10 mouse cellular contexts compared by ENCODE assay signal in the genomic region with DNA sequence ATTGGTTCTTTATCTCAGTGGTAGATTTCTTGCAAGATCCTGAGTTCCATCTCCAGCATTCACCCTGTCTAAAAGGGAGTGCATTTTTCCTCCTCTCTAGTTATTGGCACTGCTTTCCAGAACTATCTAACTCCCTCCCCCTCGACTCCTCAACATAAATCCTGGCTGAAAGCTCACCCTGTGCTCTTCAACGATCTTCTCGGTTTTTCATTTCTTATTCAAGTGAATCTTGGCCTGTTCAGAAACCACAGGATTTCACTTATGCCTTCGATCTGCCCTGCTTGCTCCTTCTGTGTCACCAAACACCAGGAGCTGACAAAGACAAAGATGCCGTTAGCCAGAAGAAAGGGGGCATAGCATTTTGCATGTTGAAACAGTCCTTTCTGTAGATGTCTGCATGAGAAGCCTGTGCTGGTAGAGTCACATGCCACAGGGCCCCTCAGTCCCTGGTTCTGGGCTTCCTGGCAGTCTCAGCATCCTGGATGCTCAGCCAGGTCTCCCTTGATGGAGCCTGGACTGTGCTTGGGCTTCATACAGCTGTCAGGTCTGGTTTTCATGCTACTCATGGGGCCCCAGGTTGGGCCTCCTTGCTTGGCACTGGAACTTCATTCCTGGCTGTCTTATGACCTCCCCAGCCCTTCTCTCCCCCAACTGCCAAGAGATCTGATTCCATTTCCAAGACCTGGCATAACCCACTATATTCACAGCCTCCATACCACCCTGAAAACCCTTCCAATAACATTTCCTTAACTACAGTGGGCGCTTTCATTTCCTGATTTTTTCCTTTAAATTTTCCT. TPM values are rescaled to one million over a fixed set of nuclear protein-coding genes. Genes with fewer than 3 reads are reported as not detected.
DNase-seq lines count a peak whose midpoint lies in the region; ATAC-seq and TF ChIP-seq lines count a peak whose summit lies in the region.
"Had no signal": no experiment of that assay in that cellular context is flagged by ENCODE, and none has a peak within 500 bp of the region (broad histone marks: within the 10 kb centered on the region; RNA-seq: fewer than 3 reads in every experiment).

No protein-coding gene starts in this region.

- TF ChIP-seq CTCF in stomach, postnatal 0 days (IDR thresholded peaks at IDR 0.05; ENCODE audit: low read depth) = no peak

- no peak overlapping the region for H3K4me3 ChIP-seq in midbrain, embryonic 10.5 days
- no peak overlapping the region for H3K4me3 ChIP-seq in midbrain, embryonic 11.5 days (ENCODE audit: low read depth, low read length)
- peak overlapping the region; percentile 40; the same call in 1 of the 2 replicates for H3K4me3 ChIP-seq in limb, embryonic 10.5 days
- H3K4me3 ChIP-seq in stomach, postnatal 0 days (ENCODE audit: low read depth, low read length) = no peak overlapping the region

- ATAC-seq in midbrain, embryonic 11.5 days (ENCODE audit: low FRiP score) = no peak
- no peak for ATAC-seq in stomach, postnatal 0 days (ENCODE audit: low FRiP score, low TSS enrichment)

- no peak overlapping the region for H3K4me2 ChIP-seq in midbrain, embryonic 11.5 days
- no peak overlapping the region; the same call in 1 of the 2 replicates for H3K4me2 ChIP-seq in stomach, postnatal 0 days (replicated peaks; ENCODE audit: low read depth)

- intact Hi-C loops in heart, postnatal 36 days (cut with DNase I) = loop anchor here (2.0 to 5.0 kb wide), 3 partner anchors 62 to 253 kb away; no protein-coding TSS in a partner anchor

- H3K9ac ChIP-seq in midbrain, embryonic 11.5 days (ENCODE audit: low read length) = no peak overlapping the region
- H3K9ac ChIP-seq in stomach, postnatal 0 days (ENCODE audit: low read length) = no peak overlapping the region; the same call in 1 of the 2 replicates
- H3K9ac ChIP-seq: liver, postnatal 0 days had no signal

- 79% methylated on average over 6 of the region's 6 CpGs for WGBS in midbrain, embryonic 10.5 days
- 81% methylated on average over 6 of the region's 6 CpGs for WGBS in midbrain, embryonic 11.5 days
- 80% methylated on average over 6 of the region's 6 CpGs for WGBS in limb, embryonic 10.5 days
- WGBS in stomach, postnatal 0 days = 53% methylated on average over 6 of the region's 6 CpGs

- TF ChIP-seq EP300 in stomach, postnatal 0 days (optimal IDR thresholded peaks at IDR 0.05) = no peak

- peak; percentile 93 for DNase-seq in heart, adult 11 months
- DNase-seq in heart, postnatal 36 days = no peak
- DNase-seq in midbrain, embryonic 10.5 days (ENCODE audit: low spot score) = peak; percentile 16
- no peak for DNase-seq in midbrain, embryonic 11.5 days (ENCODE audit: low spot score, missing footprints)
- DNase-seq in limb, embryonic 10.5 days (ENCODE audit: low spot score) = no peak
- no peak for DNase-seq in stomach, postnatal 0 days (ENCODE audit: low spot score)
- no peak for DNase-seq in right cerebral cortex, postnatal 14 days
- no peak for DNase-seq in frontal cortex, postnatal 10 days (ENCODE audit: low spot score in 2 of 2)

- peaks cover 22% of the 10 kb centered on the region for H3K4me1 ChIP-seq in midbrain, embryonic 10.5 days
- no peaks in the 10 kb centered on the region for H3K4me1 ChIP-seq in midbrain, embryonic 11.5 days (ENCODE audit: control insufficient read depth, insufficient read depth, low read length)
- peaks cover 23% of the 10 kb centered on the region for H3K4me1 ChIP-seq in limb, embryonic 10.5 days
- H3K4me1 ChIP-seq in stomach, postnatal 0 days (replicated peaks; ENCODE audit: control insufficient read depth, insufficient read depth) = no peaks in the 10 kb centered on the region

- no peaks in the 10 kb centered on the region for H3K36me3 ChIP-seq in midbrain, embryonic 10.5 days
- H3K36me3 ChIP-seq in midbrain, embryonic 11.5 days (ENCODE audit: control insufficient read depth, insufficient read depth, low read length) = no peaks in the 10 kb centered on the region
- no peaks in the 10 kb centered on the region for H3K36me3 ChIP-seq in limb, embryonic 10.5 days
- H3K36me3 ChIP-seq in stomach, postnatal 0 days (ENCODE audit: control insufficient read depth, insufficient read depth, low read length) = no peaks in the 10 kb centered on the region

- no peak overlapping the region for H3K27ac ChIP-seq in midbrain, embryonic 10.5 days (replicated peaks)
- no peak overlapping the region for H3K27ac ChIP-seq in midbrain, embryonic 11.5 days (ENCODE audit: low read depth, low read length)
- peak overlapping the region; percentile 85; the same call in 1 of the 2 replicates for H3K27ac ChIP-seq in limb, embryonic 10.5 days
- H3K27ac ChIP-seq in stomach, postnatal 0 days (replicated peaks) = peak overlapping the region; percentile 69; the same call in 1 of the 2 replicates

- no peaks in the 10 kb centered on the region; the same call in 1 of the 2 replicates for H3K9me3 ChIP-seq in midbrain, embryonic 10.5 days (replicated peaks)
- H3K9me3 ChIP-seq in midbrain, embryonic 11.5 days (ENCODE audit: control insufficient read depth, low read length) = no peaks in the 10 kb centered on the region
- H3K9me3 ChIP-seq in limb, embryonic 10.5 days (replicated peaks) = no peaks in the 10 kb centered on the region
- H3K9me3 ChIP-seq in stomach, postnatal 0 days (ENCODE audit: control insufficient read depth, low read length) = no peaks in the 10 kb centered on the region

- no peaks in the 10 kb centered on the region for H3K27me3 ChIP-seq in midbrain, embryonic 10.5 days (ENCODE audit: low read depth, poor library complexity, severe bottlenecking)
- H3K27me3 ChIP-seq in midbrain, embryonic 11.5 days (ENCODE audit: control insufficient read depth, insufficient read depth, low read length) = no peaks in the 10 kb centered on the region
- no peaks in the 10 kb centered on the region for H3K27me3 ChIP-seq in limb, embryonic 10.5 days (ENCODE audit: low read depth, poor library complexity, severe bottlenecking)
- no peaks in the 10 kb centered on the region for H3K27me3 ChIP-seq in stomach, postnatal 0 days (ENCODE audit: control insufficient read depth, insufficient read depth, low read length)

RNA-seq across cellular contexts. Expression of a gene that starts 30.8 kb away (rescaled TPM):
- not detected for total RNA-seq in heart, postnatal 36 days (2021)
- polyA plus RNA-seq in midbrain, embryonic 10.5 days (2016; fragmentation: Nextera tagmentation; extraction: Ambion mirVana) = not detected in 2 replicates
- 0.32 TPM in 1 of 2 replicates, not detected in the other for polyA plus RNA-seq in midbrain, embryonic 11.5 days (2014; fragmentation: Nextera tagmentation; extraction: Ambion mirVana)
- polyA plus RNA-seq in limb, embryonic 10.5 days (2016; fragmentation: Nextera tagmentation; extraction: Ambion mirVana) = not detected in 2 replicates
- polyA plus RNA-seq in stomach, postnatal 0 days (2015; fragmentation: Nextera tagmentation; extraction: Ambion mirVana) = 0.15 TPM in 1 of 2 replicates, not detected in the other
- total RNA-seq: layer of hippocampus, adult 2 months had no signal
- polyA plus RNA-seq: liver, postnatal 0 days had no signal

RNA-seq across cellular contexts. Expression of a gene that starts 40.9 kb away (rescaled TPM):
- total RNA-seq in heart, postnatal 36 days (2021) = 10 to 100 TPM; 18.6 to 18.8 TPM
- polyA plus RNA-seq in midbrain, embryonic 10.5 days (2016; fragmentation: Nextera tagmentation; extraction: Ambion mirVana) = 43.1 and 48.3 TPM in 2 replicates
- polyA plus RNA-seq in midbrain, embryonic 11.5 days (2014; fragmentation: Nextera tagmentation; extraction: Ambion mirVana) = 44.4 and 48.7 TPM in 2 replicates
- 37.9 and 43.4 TPM in 2 replicates for polyA plus RNA-seq in limb, embryonic 10.5 days (2016; fragmentation: Nextera tagmentation; extraction: Ambion mirVana)
- 67.2 and 71.1 TPM in 2 replicates for polyA plus RNA-seq in stomach, postnatal 0 days (2015; fragmentation: Nextera tagmentation; extraction: Ambion mirVana)

Comparison
In these comparisons a context has a peak if more than half of its experiments do, and no peak if none do; other contexts are left out.
1. DNase-seq: peak in heart, adult 11 months (single experiment) and midbrain, embryonic 10.5 days (single experiment); none in heart, postnatal 36 days (0 of 2), midbrain, embryonic 11.5 days (single experiment), limb, embryonic 10.5 days (single experiment), stomach, postnatal 0 days (single experiment), right cerebral cortex, postnatal 14 days (single experiment) and frontal cortex, postnatal 10 days (0 of 2).
2. H3K27ac ChIP-seq: peak in limb, embryonic 10.5 days (single experiment) and stomach, postnatal 0 days (single experiment); none in midbrain, embryonic 10.5 days (single experiment) and midbrain, embryonic 11.5 days (single experiment).